ENCODE assay signal across 8 mouse cellular contexts in genomic region chr9:55208458-55208789, GRCm38 (mm10). TPM values are rescaled to one million over a fixed set of nuclear protein-coding genes. Genes with fewer than 3 reads are reported as not detected.
DNase-seq lines count a peak whose midpoint lies in the region; ATAC-seq lines count a peak whose summit lies in the region.

No protein-coding gene starts in this region.

- no peak for DNase-seq in heart, adult 8-10 months (ENCODE audit: low spot score)
- peak; percentile 5 for DNase-seq in Muller cell, postnatal 12 days (ENCODE audit: inconsistent ontology term)
- no peak for DNase-seq in hindbrain, embryonic 11.5 days (ENCODE audit: low spot score)
- no peak for DNase-seq in layer of hippocampus, postnatal 14 days (ENCODE audit: low spot score in 2 of 2)
- no peak for DNase-seq in kidney, adult 11 months
- no peak for DNase-seq in cerebellum, adult 11 months

- no peaks in the 10 kb centered on the region for H3K9me3 ChIP-seq in heart, embryonic 16.5 days (replicated peaks; ENCODE audit: control insufficient read depth, low read length)
- H3K9me3 ChIP-seq in hindbrain, embryonic 11.5 days (ENCODE audit: control insufficient read depth, low read length), result no peaks in the 10 kb centered on the region

- peak overlapping the region; percentile 91 for H3K4me2 ChIP-seq in heart, embryonic 16.5 days (ENCODE audit: low read depth, low read length)
- peak overlapping the region; percentile 74 for H3K4me2 ChIP-seq in hindbrain, embryonic 11.5 days (replicated peaks; ENCODE audit: low read depth, low read length)

- no peaks in the 10 kb centered on the region for H3K36me3 ChIP-seq in heart, embryonic 16.5 days (ENCODE audit: control insufficient read depth, insufficient read depth)
- H3K36me3 ChIP-seq in hindbrain, embryonic 11.5 days (ENCODE audit: control insufficient read depth, insufficient read depth, low read length), result no peaks in the 10 kb centered on the region

- peak overlapping the region; percentile 88 for H3K9ac ChIP-seq in heart, embryonic 16.5 days (ENCODE audit: low read length)
- H3K9ac ChIP-seq in hindbrain, embryonic 11.5 days (ENCODE audit: low read depth, low read length), result peak overlapping the region; percentile 90

- WGBS in heart, embryonic 16.5 days, result 0% methylated on average over 2 of the region's 2 CpGs
- WGBS in hindbrain, embryonic 11.5 days, result 2% methylated on average over 2 of the region's 2 CpGs

- no peaks in the 10 kb centered on the region for H3K27me3 ChIP-seq in heart, embryonic 16.5 days (ENCODE audit: control insufficient read depth, insufficient read depth, low read length)
- H3K27me3 ChIP-seq in hindbrain, embryonic 11.5 days (ENCODE audit: control insufficient read depth, insufficient read depth, low read length), result no peaks in the 10 kb centered on the region

- peaks cover 25% of the 10 kb centered on the region for H3K4me1 ChIP-seq in heart, embryonic 16.5 days (ENCODE audit: control insufficient read depth, insufficient read depth, low read length)
- no peaks in the 10 kb centered on the region for H3K4me1 ChIP-seq in hindbrain, embryonic 11.5 days (replicated peaks; ENCODE audit: control insufficient read depth, insufficient read depth, low read length)

- peak overlapping the region; percentile 92 for H3K27ac ChIP-seq in heart, embryonic 16.5 days (ENCODE audit: low read length)
- peak overlapping the region; percentile 89 for H3K27ac ChIP-seq in hindbrain, embryonic 11.5 days (ENCODE audit: low read depth, low read length)

- ATAC-seq in heart, embryonic 16.5 days (replicated peaks; ENCODE audit: extremely low read depth, insufficient read depth, low FRiP score), result peak; percentile 5; the same call in 1 of the 2 replicates
- ATAC-seq in hindbrain, embryonic 11.5 days (ENCODE audit: low FRiP score), result peak; percentile 52; the same call in 1 of the 2 replicates
- peak; percentile 17; the same call in 1 of the 2 replicates for ATAC-seq in megakaryocyte-erythroid progenitor cell, adult 5-6 weeks (replicated peaks; ENCODE audit: low FRiP score, low TSS enrichment, poor library complexity, severe bottlenecking)

- H3K4me3 ChIP-seq in heart, embryonic 16.5 days (ENCODE audit: low read length), result peak overlapping the region; percentile 81
- peak overlapping the region; percentile 90 for H3K4me3 ChIP-seq in hindbrain, embryonic 11.5 days (ENCODE audit: low read depth, low read length)

RNA-seq across cellular contexts. Expression of gene Fbxo22, which starts 0.3 kb away (rescaled TPM):
- polyA plus RNA-seq in heart, embryonic 16.5 days (2015; fragmentation: Nextera tagmentation; extraction: Ambion mirVana), result 55.3 and 56.7 TPM in 2 replicates
- total RNA-seq in heart, adult 8-10 months (2022), result 10 to 100 TPM; 31.0 to 34.3 (median 33.3) TPM
- 92.8 and 92.9 TPM in 2 replicates for polyA plus RNA-seq in hindbrain, embryonic 11.5 days (2014; fragmentation: Nextera tagmentation; extraction: Ambion mirVana)
- 24.7 and 53.3 TPM in 2 replicates for total RNA-seq in megakaryocyte-erythroid progenitor cell, adult 5-6 weeks (2014; fragmentation: Nextera tagmentation)
- 37.1 and 38.1 TPM in 2 replicates for total RNA-seq in megakaryocyte-erythroid progenitor cell, adult 5-6 weeks (2017)
- 10 to 100 TPM; 37.7 to 40.0 TPM for total RNA-seq in layer of hippocampus, postnatal 14 days (2021)

RNA-seq across cellular contexts. Expression of gene Ube2q2, which starts 59.8 kb away (rescaled TPM):
- 21.2 and 28.8 TPM in 2 replicates for polyA plus RNA-seq in heart, embryonic 16.5 days (2015; fragmentation: Nextera tagmentation; extraction: Ambion mirVana)
- total RNA-seq in heart, adult 8-10 months (2022), result 10 to 100 TPM; 27.6 to 29.7 (median 28.3) TPM
- 47.7 and 55.1 TPM in 2 replicates for polyA plus RNA-seq in hindbrain, embryonic 11.5 days (2014; fragmentation: Nextera tagmentation; extraction: Ambion mirVana)
- total RNA-seq in megakaryocyte-erythroid progenitor cell, adult 5-6 weeks (2014; fragmentation: Nextera tagmentation), result 29.3 and 49.5 TPM in 2 replicates
- total RNA-seq in megakaryocyte-erythroid progenitor cell, adult 5-6 weeks (2017), result 69.1 and 69.4 TPM in 2 replicates
- total RNA-seq in layer of hippocampus, postnatal 14 days (2021), result 10 to 100 TPM; 49.2 to 55.2 TPM
